Mouse (Mus musculus) ES-E14 (cell line): ENCODE results near the gene Cwf19l1.

ENCODE experiments used
- CHD2 ChIP-seq: IDR thresholded peaks from 2 replicates; pipeline ENCODE4 v1.6.1; 2014; ENCODE audit warnings: mild to moderate bottlenecking, low read depth, low read length, inconsistent platforms
- MAFK ChIP-seq: IDR thresholded peaks from 2 replicates; pipeline ENCODE4 v1.6.1; 2014; ENCODE audit warnings: mild to moderate bottlenecking, low read depth, low read length, inconsistent platforms; ENCODE audit not compliant: insufficient read depth
- ZC3H11A ChIP-seq: IDR thresholded peaks from 2 replicates; pipeline ENCODE4 v1.6.1; 2012; ENCODE audit warnings: low read depth, mild to moderate bottlenecking, inconsistent platforms, low read length, borderline replicate concordance

DNA sequence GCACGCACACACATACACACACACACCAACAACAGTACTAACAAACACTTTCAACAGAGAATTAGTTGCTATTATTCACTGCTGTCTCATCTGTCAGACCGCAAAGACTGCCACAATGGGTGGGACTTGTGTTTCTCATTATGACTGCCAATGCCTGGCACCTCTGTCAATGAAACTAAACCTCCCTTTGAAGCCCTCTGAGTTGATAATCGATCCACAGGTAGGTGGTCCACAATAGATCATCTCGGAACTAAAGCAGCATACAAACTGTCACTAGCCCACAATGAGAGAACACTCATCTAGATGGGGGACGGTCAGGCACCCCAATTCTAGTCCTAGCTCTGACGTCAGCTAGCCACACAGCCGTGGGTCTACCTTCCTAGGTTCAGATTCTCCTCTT, 14.5 kb downstream of the Cwf19l1 start:
- TF ChIP-seq MAFK, result no peak
- TF ChIP-seq CHD2, result no peak
- TF ChIP-seq ZC3H11A, result no peak
